Mouse (Mus musculus) liver, postnatal 0 days (tissue): ENCODE measurements around the gene Dnajc10. TPM values are rescaled to one million over a fixed set of nuclear protein-coding genes. Genes with fewer than 3 reads are reported as not detected.

Experiments used
- ATAC-seq: fragments of 200-750 bp; cut with Nextera tagmentation; 2 replicates; pipeline ENCODE4 v1.8.0; 2017; ENCODE audit warnings: mild to moderate bottlenecking, moderate library complexity
- DNase-seq: peaks from one replicate; pipeline ENCODE4 v3.0.0-alpha.2; 2016
- H3K27ac ChIP-seq: fragments of 300-500 bp; sonication (generic); 2 replicates; pipeline ENCODE4 v1.5.1; 2014; ENCODE audit warnings: antibody characterized with exemption, moderate library complexity, mild to moderate bottlenecking, low read depth
- H3K27me3 ChIP-seq: fragments of 300-500 bp; sonication (generic); 2 replicates; pipeline ENCODE4 v1.6.1; 2014; ENCODE audit warnings: low read length, control low read depth, mixed read lengths; ENCODE audit not compliant: insufficient read depth
- H3K36me3 ChIP-seq: fragments of 300-500 bp; sonication (generic); replicated peaks from 2 replicates; pipeline ENCODE4 v1.6.1; 2014; ENCODE audit warnings: mild to moderate bottlenecking, control low read depth, low read length, moderate library complexity, mixed read lengths; ENCODE audit not compliant: insufficient read depth
- H3K4me1 ChIP-seq: fragments of 300-500 bp; sonication (generic); 2 replicates; pipeline ENCODE4 v1.6.1; 2014; ENCODE audit warnings: antibody characterized with exemption, mild to moderate bottlenecking, control low read depth; ENCODE audit not compliant: insufficient read depth
- H3K4me2 ChIP-seq: fragments of 300-500 bp; sonication (generic); 2 replicates; pipeline ENCODE4 v1.6.1; 2014; ENCODE audit warnings: low read depth, mild to moderate bottlenecking, low read length, moderate library complexity, mixed read lengths
- H3K4me3 ChIP-seq: fragments of 300-500 bp; sonication (generic); 2 replicates; pipeline ENCODE4 v1.5.1; 2014; ENCODE audit warnings: low read depth, low read length
- H3K9ac ChIP-seq: fragments of 300-500 bp; sonication (generic); replicated peaks from 2 replicates; pipeline ENCODE4 v1.6.1; 2014; ENCODE audit warnings: mild to moderate bottlenecking, moderate library complexity
- H3K9me3 ChIP-seq: fragments of 300-500 bp; sonication (generic); 2 replicates; pipeline ENCODE4 v1.6.1; 2016; ENCODE audit warnings: mild to moderate bottlenecking, control low read depth, low read length, mixed read lengths
- CTCF ChIP-seq: sonication (generic); IDR thresholded peaks from 2 replicates; pipeline ENCODE4 v1.5.1; 2016; ENCODE audit warnings: antibody characterized with exemption, low read depth
- EP300 ChIP-seq: IDR thresholded peaks from 2 replicates; pipeline ENCODE4 v1.6.1; 2016; ENCODE audit warnings: antibody characterized with exemption, low read depth, mild to moderate bottlenecking
- WGBS: fragments of 180-500 bp; shearing (Covaris S2); extraction: QIAGEN DNeasy Blood & Tissue Kit; methylation state at CpG from one replicate; pipeline ENCODE4 v1.1.7; 2014; ENCODE audit not compliant: insufficient replicate concordance; 5-methylcytosine and 5-hydroxymethylcytosine counted together
- polyA plus RNA-seq: library from polyadenylated mRNA; unstranded; fragments of >200 nt; fragmentation: Nextera tagmentation; extraction: Ambion mirVana; gene quantifications from 2 replicates; pipeline ENCODE4 v1.2.1, GENCODE M21; 2015

Gene Dnajc10
- polyA plus RNA-seq, 1 experiment from 2014 or later, result 15.0 TPM

DNA sequence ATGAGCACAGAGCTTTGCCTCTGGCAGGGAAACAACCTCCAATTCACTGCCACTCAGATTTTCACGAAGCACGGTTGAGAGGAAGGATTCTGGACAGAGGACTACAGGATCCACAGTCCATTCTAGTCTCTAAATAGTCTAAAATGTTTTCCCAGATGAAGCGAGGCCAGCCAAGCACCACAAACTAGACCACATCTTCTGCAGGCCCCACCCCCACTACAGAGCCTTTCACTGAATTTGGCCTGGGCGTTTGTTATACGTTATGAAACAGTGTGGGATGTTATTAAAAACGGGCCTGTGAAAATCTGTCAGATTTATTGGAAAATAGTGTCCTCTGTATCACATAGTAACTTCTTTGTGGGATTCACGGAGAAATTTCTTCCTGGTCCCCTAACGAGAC is 56.2 kb downstream of the Dnajc10 start:
- H3K4me3 ChIP-seq, result no peak overlapping the region
- TF ChIP-seq EP300, result no peak
- TF ChIP-seq CTCF, result no peak
- WGBS, result 76% methylated on average over 8 of the region's 8 CpGs

DNA sequence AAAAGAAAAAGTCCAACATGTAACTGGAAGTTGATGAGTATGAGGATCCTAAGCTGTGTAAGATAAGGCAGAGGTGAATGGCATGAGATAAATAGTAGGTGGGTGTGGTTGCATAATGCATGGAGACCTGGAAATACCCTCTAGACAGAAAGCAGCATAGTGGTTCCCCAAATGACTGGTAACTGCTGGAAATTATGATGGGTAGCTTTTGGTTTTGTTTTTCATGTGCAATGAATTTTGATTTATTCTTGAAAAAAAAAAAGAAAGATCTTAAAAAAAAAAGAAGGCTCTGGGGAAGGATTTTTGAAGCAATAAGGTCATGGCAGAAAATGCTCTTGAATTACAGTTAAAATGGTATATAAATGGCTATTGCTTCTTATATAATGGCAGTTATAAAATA is 59.6 kb downstream of the Dnajc10 start:
- no peaks in the 10 kb centered on the region for H3K4me1 ChIP-seq
- H3K4me2 ChIP-seq, result no peak overlapping the region
- ATAC-seq (no peak), DNase-seq (no peak)
- H3K9ac ChIP-seq, result no peak overlapping the region
- H3K27me3 ChIP-seq, result no peaks in the 10 kb centered on the region
- H3K4me3 ChIP-seq, result no peak overlapping the region
- H3K27ac ChIP-seq, result no peak overlapping the region
- H3K36me3 ChIP-seq, result no peaks in the 10 kb centered on the region
- H3K9me3 ChIP-seq, result no peaks in the 10 kb centered on the region; the same call in 1 of the 2 replicates
- no peak for TF ChIP-seq EP300
- TF ChIP-seq CTCF, result no peak

More for the DNA sequence above, 56.2 kb downstream of the Dnajc10 start:
- ATAC-seq (no peak), DNase-seq (no peak)
- Histone ChIP-seq H3K9me3 (no peaks in the 10 kb centered on the region), H3K36me3 (no peaks in the 10 kb centered on the region), H3K27me3 (no peaks in the 10 kb centered on the region), H3K9ac (no peak overlapping the region), H3K4me2 (no peak overlapping the region), H3K4me1 (no peaks in the 10 kb centered on the region), H3K27ac (no peak overlapping the region)

DNA sequence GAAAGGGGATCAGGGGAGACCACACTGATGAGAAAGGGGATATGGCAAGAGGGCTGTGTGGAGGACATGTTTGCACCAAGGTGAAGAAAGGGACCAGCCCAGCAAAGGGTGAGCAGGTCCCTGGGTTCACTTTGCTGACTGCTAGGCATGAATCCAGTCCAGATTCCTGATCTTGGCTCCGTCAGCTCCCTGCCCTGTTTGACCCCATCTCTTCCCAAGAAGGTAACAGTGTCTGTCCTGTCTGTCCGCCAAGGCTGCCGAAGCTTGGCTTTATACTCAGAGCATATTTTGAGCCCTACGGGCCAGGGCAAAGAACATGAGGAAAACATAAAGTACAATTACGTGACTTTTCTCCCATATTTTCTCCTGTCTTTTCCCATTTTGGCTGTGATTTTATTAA is 64.6 kb downstream of the Dnajc10 start:
- Histone ChIP-seq H3K9ac (no peak overlapping the region), H3K36me3 (no peaks in the 10 kb centered on the region), H3K4me3 (no peak overlapping the region), H3K4me2 (no peak overlapping the region), H3K27me3 (no peaks in the 10 kb centered on the region), H3K9me3 (no peaks in the 10 kb centered on the region; the same call in 1 of the 2 replicates), H3K4me1 (no peaks in the 10 kb centered on the region), H3K27ac (no peak overlapping the region)
- TF ChIP-seq EP300 (no peak), CTCF (no peak)
- ATAC-seq, result no peak
- 81% methylated on average over 5 of the region's 5 CpGs for WGBS
- no peak for DNase-seq

DNA sequence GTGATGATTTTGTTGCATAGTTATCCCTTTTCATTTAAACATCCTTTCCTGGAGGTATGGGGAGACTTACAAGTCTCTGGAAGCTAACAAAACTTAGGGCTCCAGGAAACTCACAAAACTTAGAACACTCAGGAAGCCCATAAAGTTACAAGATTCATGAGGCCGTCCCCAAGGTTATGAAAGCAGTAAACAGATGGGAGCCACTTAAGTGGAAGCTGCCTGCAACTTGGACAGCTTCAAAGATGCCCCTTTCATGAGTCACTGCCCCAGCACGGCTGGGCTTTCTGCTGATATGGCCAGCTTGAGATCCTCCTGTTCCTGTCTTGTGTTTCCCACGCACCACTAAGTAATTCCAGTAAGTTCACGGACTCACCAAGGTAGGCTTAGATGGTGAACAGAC is 69.2 kb downstream of the Dnajc10 start:
- Histone ChIP-seq H3K4me1 (no peaks in the 10 kb centered on the region), H3K9ac (no peak overlapping the region), H3K4me3 (no peak overlapping the region), H3K36me3 (no peaks in the 10 kb centered on the region), H3K27me3 (no peaks in the 10 kb centered on the region), H3K4me2 (no peak overlapping the region), H3K9me3 (no peaks in the 10 kb centered on the region), H3K27ac (no peak overlapping the region)
- 57% methylated on average over 4 of the region's 4 CpGs for WGBS
- no peak for DNase-seq
- ATAC-seq, result no peak
- TF ChIP-seq EP300 (no peak), CTCF (no peak)

DNA sequence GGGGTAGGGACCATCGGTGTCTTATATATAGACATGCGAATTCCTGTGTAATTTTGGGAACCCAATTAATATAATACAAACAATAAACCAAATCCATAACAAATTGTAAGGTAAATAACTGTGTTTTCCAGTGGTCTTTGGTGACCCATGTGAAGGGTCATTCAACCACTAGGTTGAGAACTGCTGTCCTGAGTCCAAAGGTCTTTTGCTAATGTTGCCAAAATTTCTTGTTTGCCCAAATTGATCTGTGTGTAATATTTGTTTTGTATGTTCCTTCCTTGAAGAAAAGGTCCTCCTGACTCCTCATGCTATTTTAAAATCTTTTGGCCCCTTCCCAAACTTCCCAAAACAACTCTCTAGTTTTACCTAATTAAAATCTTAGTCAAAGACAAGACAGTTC is 71.0 kb downstream of the Dnajc10 start:
- peak; percentile 56 for TF ChIP-seq EP300
- no peak for TF ChIP-seq CTCF
- Histone ChIP-seq H3K27me3 (no peaks in the 10 kb centered on the region), H3K27ac (no peak overlapping the region), H3K9me3 (no peaks in the 10 kb centered on the region), H3K4me3 (no peak overlapping the region), H3K4me1 (no peaks in the 10 kb centered on the region), H3K4me2 (no peak overlapping the region), H3K36me3 (no peaks in the 10 kb centered on the region), H3K9ac (no peak overlapping the region)
- ATAC-seq (peak; percentile 77), DNase-seq (no peak)
- WGBS, result 87% methylated on average over 2 of the region's 2 CpGs

DNA sequence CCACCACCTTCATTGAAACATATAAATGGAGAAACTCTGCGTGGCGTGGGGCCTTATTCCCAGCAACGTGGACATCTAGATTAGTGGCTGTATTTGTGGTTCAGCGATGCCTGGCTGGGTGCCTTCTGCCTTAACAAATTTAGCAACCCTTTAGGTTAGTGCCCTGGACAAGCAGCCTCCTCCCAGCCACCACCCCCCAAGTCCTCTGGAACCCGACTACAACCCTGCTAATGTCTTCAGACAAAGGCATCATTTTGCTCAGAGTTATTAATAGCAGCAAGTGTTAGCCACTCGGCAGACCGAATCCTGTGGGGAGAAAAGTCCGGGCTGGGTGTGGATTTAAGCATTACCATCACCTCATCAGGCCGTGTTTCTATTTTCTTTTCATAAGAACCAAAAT is 72.4 kb downstream of the Dnajc10 start:
- H3K9me3 ChIP-seq, result no peaks in the 10 kb centered on the region
- no peak overlapping the region for H3K27ac ChIP-seq
- no peak for DNase-seq
- no peak overlapping the region for H3K4me3 ChIP-seq
- no peak overlapping the region for H3K4me2 ChIP-seq
- no peak for TF ChIP-seq CTCF
- no peak for TF ChIP-seq EP300
- no peak for ATAC-seq
- H3K36me3 ChIP-seq, result no peaks in the 10 kb centered on the region
- WGBS, result 76% methylated on average over 9 of the region's 9 CpGs
- H3K4me1 ChIP-seq, result no peaks in the 10 kb centered on the region
- H3K27me3 ChIP-seq, result no peaks in the 10 kb centered on the region
- no peak overlapping the region for H3K9ac ChIP-seq

DNA sequence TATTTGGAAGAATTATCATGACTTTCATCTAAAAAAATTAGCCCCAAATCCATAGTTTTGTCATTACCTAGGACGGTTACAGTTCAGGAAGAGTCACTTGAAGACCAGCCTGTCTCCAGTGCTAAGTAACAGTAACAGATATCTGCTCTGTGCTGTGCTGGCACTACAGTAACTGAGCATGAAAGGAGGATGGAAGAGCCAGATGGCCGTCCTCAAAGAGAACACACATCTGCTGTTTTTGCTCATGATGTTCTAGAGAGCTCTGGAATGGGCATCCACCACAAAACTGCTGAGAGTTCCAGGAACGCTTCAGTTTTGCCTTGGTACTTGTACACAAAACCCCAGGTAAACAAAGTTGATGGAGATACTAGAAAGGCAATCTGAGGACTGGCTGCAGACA is 73.1 kb downstream of the Dnajc10 start:
- Histone ChIP-seq H3K9ac (no peak overlapping the region), H3K9me3 (no peaks in the 10 kb centered on the region), H3K27me3 (no peaks in the 10 kb centered on the region), H3K4me1 (no peaks in the 10 kb centered on the region), H3K4me3 (no peak overlapping the region), H3K36me3 (no peaks in the 10 kb centered on the region), H3K4me2 (no peak overlapping the region), H3K27ac (no peak overlapping the region)
- TF ChIP-seq EP300 (no peak), CTCF (no peak)
- 65% methylated on average over 3 of the region's 3 CpGs for whole genome bisulfite sequencing
- no peak for DNase-seq
- ATAC-seq, result no peak
